Mouse (Mus musculus) yolk sac, embryonic 10.5 days (tissue): ENCODE data around the gene Lpin3.

Experiments
- DNase-seq: peaks from one replicate; pipeline ENCODE4 v3.0.0-alpha.2; 2017; ENCODE audit warnings: low spot score

The Lpin3 gene

GRCm38 (mm10) chr2:160887284-160887683, 6.8 kb downstream of the Lpin3 start:
- DNase-seq, result peak; percentile 84

- DNase-seq, result peak; percentile 84
Measured at GRCm38 (mm10) chr2:160887859-160888258, 7.4 kb downstream of the Lpin3 start.

- DNase-seq, result no peak
Measured at GRCm38 (mm10) chr2:160891045-160891444, 10.6 kb downstream of the Lpin3 start.

GRCm38 (mm10) chr2:160891697-160892096, 11.2 kb downstream of the Lpin3 start:
- DNase-seq, result no peak

GRCm38 (mm10) chr2:160901656-160902412, 21.4 kb downstream of the Lpin3 start:
- no peak for DNase-seq

GRCm38 (mm10) chr2:160905301-160905700, 24.8 kb downstream of the Lpin3 start:
- no peak for DNase-seq

- DNase-seq, result no peak
Measured at GRCm38 (mm10) chr2:160906101-160906500, 25.6 kb downstream of the Lpin3 start.

- no peak for DNase-seq
Measured at GRCm38 (mm10) chr2:160908607-160909006, 28.1 kb downstream of the Lpin3 start.

- DNase-seq, result no peak
Measured at GRCm38 (mm10) chr2:160910633-160911032, 30.2 kb downstream of the Lpin3 start.

- no peak for DNase-seq
Measured at GRCm38 (mm10) chr2:160911558-160912201, 31.2 kb downstream of the Lpin3 start.

GRCm38 (mm10) chr2:160912231-160912671, 31.8 kb downstream of the Lpin3 start, which contains the start of gene Emilin3:
TSS of gene Emilin3 (minus strand) at chr2:160912328.
- peak; percentile 13 for DNase-seq

GRCm38 (mm10) chr2:160914656-160915055, 34.2 kb downstream of the Lpin3 start:
- DNase-seq, result no peak

GRCm38 (mm10) chr2:160915821-160916610, 35.5 kb downstream of the Lpin3 start:
- no peak for DNase-seq

GRCm38 (mm10) chr2:160916714-160917113, 36.2 kb downstream of the Lpin3 start:
- no peak for DNase-seq

GRCm38 (mm10) chr2:160917313-160917712, 36.8 kb downstream of the Lpin3 start:
- DNase-seq, result no peak

GRCm38 (mm10) chr2:160918154-160918929, 37.9 kb downstream of the Lpin3 start:
- no peak for DNase-seq

- DNase-seq, result no peak
Measured at GRCm38 (mm10) chr2:160918930-160919215, 38.4 kb downstream of the Lpin3 start.

- no peak for DNase-seq
Measured at GRCm38 (mm10) chr2:160921285-160921684, 40.8 kb downstream of the Lpin3 start.

GRCm38 (mm10) chr2:160925203-160925602, 44.7 kb downstream of the Lpin3 start:
- no peak for DNase-seq

- DNase-seq, result no peak
Measured at GRCm38 (mm10) chr2:160931378-160931777, 50.9 kb downstream of the Lpin3 start.

- DNase-seq, result no peak
Measured at GRCm38 (mm10) chr2:160932325-160932724, 51.9 kb downstream of the Lpin3 start.

GRCm38 (mm10) chr2:160932981-160933380, 52.5 kb downstream of the Lpin3 start:
- DNase-seq, result no peak
